Mouse (Mus musculus) midbrain, embryonic 14.5 days (tissue): Measurements from ENCODE around the gene Mfsd12. TPM values are rescaled to one million over a fixed set of nuclear protein-coding genes. Genes with fewer than 3 reads are reported as not detected.

Experiments used
- ATAC-seq: fragments of 200-750 bp; cut with Nextera tagmentation; 2 replicates; pipeline ENCODE4 v1.8.0; 2017; ENCODE audit warnings: moderate number of reproducible peaks, moderate library complexity; ENCODE audit not compliant: low FRiP score, low TSS enrichment
- DNase-seq: peaks from one replicate; pipeline ENCODE4 v3.0.0-alpha.2; 2015
- H3K27ac ChIP-seq: fragments of 300-500 bp; sonication (generic); replicated peaks from 2 replicates; pipeline ENCODE4 v1.5.1; 2014; ENCODE audit warnings: mild to moderate bottlenecking, low read depth, low read length, moderate library complexity
- H3K27me3 ChIP-seq: fragments of 300-500 bp; sonication (generic); 2 replicates; pipeline ENCODE4 v1.6.1; 2014; ENCODE audit warnings: low read length, control low read depth, mixed read lengths; ENCODE audit not compliant: control insufficient read depth, insufficient read depth
- H3K36me3 ChIP-seq: fragments of 300-500 bp; sonication (generic); 2 replicates; pipeline ENCODE4 v1.6.1; 2014; ENCODE audit warnings: low read length, control low read depth; ENCODE audit not compliant: control insufficient read depth, insufficient read depth
- H3K4me1 ChIP-seq: fragments of 300-500 bp; sonication (generic); 2 replicates; pipeline ENCODE4 v1.6.1; 2014; ENCODE audit warnings: mild to moderate bottlenecking, antibody characterized with exemption, low read length, control low read depth; ENCODE audit not compliant: control insufficient read depth, insufficient read depth
- H3K4me2 ChIP-seq: fragments of 300-500 bp; sonication (generic); 2 replicates; pipeline ENCODE4 v1.6.1; 2014; ENCODE audit warnings: mild to moderate bottlenecking, low read length, moderate library complexity
- H3K4me3 ChIP-seq: fragments of 300-500 bp; sonication (generic); replicated peaks from 2 replicates; pipeline ENCODE4 v1.5.1; 2014; ENCODE audit warnings: low read depth, low read length
- H3K9ac ChIP-seq: fragments of 300-500 bp; sonication (generic); replicated peaks from 2 replicates; pipeline ENCODE4 v1.6.1; 2014; ENCODE audit warnings: mild to moderate bottlenecking, low read length, moderate library complexity
- H3K9me3 ChIP-seq: fragments of 300-500 bp; sonication (generic); 2 replicates; pipeline ENCODE4 v1.6.1; 2016; ENCODE audit warnings: low read length, control low read depth, mixed read lengths; ENCODE audit not compliant: control insufficient read depth
- WGBS: fragments of 180-500 bp; shearing (Covaris S2); extraction: QIAGEN DNeasy Blood & Tissue Kit; methylation state at CpG from one replicate; pipeline ENCODE4 v1.1.7; 2014; 5-methylcytosine and 5-hydroxymethylcytosine counted together
- polyA plus RNA-seq: library from polyadenylated mRNA; unstranded; fragments of >200 nt; fragmentation: Nextera tagmentation; extraction: Ambion mirVana; gene quantifications from 2 replicates; pipeline ENCODE4 v1.2.1, GENCODE M21; 2014

Mfsd12 gene
- polyA plus RNA-seq, 1 experiment from 2014 or later: 5.9 TPM

DNA sequence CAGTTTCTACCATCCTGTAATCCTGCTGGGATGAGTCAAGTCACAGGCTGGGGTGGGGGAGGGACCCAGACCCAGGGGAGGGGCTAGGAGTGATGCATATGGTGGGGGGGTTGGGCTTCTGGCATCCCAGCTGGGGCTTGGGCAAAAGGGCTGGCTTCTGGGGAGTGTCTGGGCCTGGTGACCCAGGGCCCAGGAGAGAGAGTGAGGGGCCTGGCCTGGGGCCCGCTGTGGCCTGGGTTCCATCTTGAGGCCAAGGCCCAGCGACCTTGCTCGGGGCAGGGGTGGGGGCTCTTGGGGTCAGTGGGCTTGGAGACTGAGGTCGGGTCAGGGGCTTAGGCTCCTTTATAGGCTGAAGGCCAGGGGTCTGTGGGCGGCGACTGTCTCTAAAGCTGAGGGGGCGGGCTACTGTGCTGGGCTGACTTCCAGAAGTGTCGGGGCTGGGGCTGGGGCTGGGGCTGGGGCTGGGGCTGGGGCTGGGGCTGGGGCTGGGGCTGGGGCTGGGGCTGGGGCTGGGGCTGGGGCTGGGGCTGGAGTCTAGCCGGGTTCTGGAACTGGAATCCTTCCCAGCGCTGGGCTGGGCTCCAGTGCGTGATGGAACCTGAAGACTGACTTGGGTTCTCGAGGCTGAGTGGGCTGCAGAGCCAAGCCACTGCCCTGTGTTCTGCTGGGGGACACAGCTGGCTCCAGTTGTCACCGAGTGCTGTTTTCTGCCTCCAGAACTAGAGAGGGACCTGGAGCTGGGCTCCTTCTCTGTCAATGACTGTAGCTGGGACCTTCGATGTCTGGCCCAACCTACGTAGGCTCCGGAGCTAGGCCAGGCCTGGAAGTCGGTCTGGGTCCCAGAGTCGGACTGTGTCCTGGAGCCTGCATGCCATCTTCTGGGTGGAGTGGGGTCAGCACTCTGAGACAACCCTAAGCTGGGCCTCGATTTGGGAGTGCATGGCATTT is 21.6 kb upstream of the Mfsd12 start:
- Histone ChIP-seq H3K27ac (no peak overlapping the region), H3K36me3 (no peaks in the 10 kb centered on the region), H3K9ac (no peak overlapping the region), H3K4me1 (no peaks in the 10 kb centered on the region), H3K9me3 (no peaks in the 10 kb centered on the region), H3K4me2 (no peak overlapping the region), H3K27me3 (peaks cover 13% of the 10 kb centered on the region; the same call in 1 of the 2 replicates), H3K4me3 (no peak overlapping the region)
- ATAC-seq (no peak), DNase-seq (no peak)
- 34% methylated on average over 19 of the region's 19 CpGs for WGBS

DNA sequence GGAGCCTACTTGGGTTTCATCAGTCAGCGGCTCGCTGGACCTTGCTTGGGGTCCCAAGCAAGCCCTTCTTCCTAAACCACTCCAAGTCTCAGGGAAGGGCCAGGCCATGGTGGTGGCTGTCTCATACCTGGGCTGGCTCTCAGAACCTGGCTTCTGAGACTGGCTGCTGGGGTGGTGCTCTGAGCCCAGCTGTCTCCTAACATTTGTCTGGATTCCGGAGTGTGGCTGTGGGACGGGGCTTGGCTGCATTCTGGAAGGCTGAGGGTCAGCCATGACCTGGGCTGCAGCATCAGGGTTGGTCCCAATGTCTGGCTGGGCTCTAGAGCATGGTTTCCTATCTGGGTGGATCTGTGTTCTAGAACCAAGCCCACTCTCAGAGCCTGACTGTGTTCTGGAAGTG is 20.7 kb upstream of the Mfsd12 start:
- Histone ChIP-seq H3K36me3 (no peaks in the 10 kb centered on the region), H3K4me1 (no peaks in the 10 kb centered on the region), H3K27me3 (peaks cover 15% of the 10 kb centered on the region; the same call in 1 of the 2 replicates), H3K27ac (no peak overlapping the region), H3K4me2 (no peak overlapping the region), H3K9ac (no peak overlapping the region), H3K9me3 (no peaks in the 10 kb centered on the region), H3K4me3 (no peak overlapping the region)
- no peak for ATAC-seq
- no peak for DNase-seq
- 95% methylated on average over 4 of the region's 4 CpGs for WGBS

DNA sequence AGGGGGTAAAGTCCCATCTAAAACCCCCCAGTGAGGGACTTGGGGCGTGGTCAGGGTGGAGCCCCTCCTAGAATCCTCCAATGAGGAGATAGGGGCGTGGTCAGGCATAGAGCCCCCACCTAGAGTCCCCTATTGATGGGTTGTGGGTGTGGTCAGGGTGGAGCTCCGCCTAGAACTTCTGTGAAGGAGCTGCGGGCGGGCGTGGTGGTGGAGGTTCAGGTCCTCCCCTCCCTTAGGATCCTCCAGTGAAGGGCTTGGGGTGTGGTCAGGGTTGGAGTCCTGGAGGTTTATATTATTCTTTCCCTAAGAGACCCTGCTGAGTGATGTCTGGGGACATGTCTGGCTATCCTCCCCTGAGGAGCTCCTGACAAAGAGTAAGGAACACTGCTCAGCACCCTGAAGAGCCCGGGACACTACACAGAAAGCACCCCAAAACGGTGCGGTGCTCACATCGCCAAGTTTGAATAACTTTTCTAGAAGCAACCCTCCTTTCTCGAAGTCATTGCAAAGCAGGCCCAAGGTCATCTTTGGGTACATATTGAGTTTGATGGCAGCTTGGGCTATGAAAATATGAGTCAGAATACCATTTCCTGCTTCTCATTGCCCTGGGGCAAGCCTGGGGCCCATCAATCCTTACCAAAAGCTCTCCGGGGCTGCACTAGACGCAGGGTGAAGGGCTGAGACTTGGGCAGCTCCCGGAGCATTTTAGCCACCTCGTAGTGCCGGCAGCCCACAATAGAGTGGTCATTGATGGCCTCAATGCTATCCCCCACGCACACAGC is 16.5 kb upstream of the Mfsd12 start:
- no peak overlapping the region for H3K4me3 ChIP-seq
- no peak overlapping the region for H3K9ac ChIP-seq
- DNase-seq (no peak), ATAC-seq (no peak)
- 0 out of 2 replicates have a peak, but pooled peaks cover 3% of the 10 kb centered on the region for H3K4me1 ChIP-seq
- no peak overlapping the region for H3K27ac ChIP-seq
- H3K36me3 ChIP-seq: no peaks in the 10 kb centered on the region
- WGBS: 39% methylated on average over 17 of the region's 17 CpGs
- H3K4me2 ChIP-seq: no peak overlapping the region
- H3K27me3 ChIP-seq: peaks cover 43% of the 10 kb centered on the region
- no peaks in the 10 kb centered on the region for H3K9me3 ChIP-seq

DNA sequence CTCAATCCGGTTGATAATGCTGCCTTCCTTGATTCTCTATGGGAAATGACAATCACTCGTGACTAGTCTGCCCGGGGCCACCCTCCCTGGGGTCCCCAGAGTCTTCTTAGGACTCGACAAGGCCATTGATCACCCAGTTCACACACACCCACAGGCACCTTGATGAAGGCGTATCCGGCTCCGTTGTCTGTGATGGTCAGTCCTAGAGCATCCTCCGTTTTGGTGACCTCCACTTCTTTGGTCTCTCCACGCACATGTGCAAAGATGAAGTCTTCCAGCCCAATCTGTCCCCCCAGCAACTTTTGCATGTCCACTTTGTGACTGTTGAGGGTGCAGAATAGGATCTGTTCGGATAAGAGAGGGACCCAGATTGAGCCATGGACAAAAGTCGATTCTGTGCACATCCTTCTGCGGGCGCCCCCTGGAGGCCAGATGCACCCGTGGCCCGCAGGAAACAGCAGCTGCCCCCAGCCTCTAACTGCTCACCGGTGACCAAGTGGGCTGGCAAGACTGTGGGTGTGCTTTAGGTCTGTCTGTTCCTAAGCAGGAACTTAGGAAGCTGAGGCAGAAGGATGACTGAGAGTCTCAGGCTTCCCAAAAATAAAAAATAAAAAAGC is 15.8 kb upstream of the Mfsd12 start:
- H3K9me3 ChIP-seq: no peaks in the 10 kb centered on the region
- ATAC-seq (no peak), DNase-seq (peak; percentile 78)
- H3K27ac ChIP-seq: no peak overlapping the region
- WGBS: 37% methylated on average over 16 of the region's 16 CpGs
- peaks cover 46% of the 10 kb centered on the region for H3K27me3 ChIP-seq
- H3K4me2 ChIP-seq: no peak overlapping the region
- no peak overlapping the region for H3K4me3 ChIP-seq
- H3K36me3 ChIP-seq: no peaks in the 10 kb centered on the region
- H3K4me1 ChIP-seq: 0 out of 2 replicates have a peak, but pooled peaks cover 3% of the 10 kb centered on the region
- no peak overlapping the region for H3K9ac ChIP-seq

DNA sequence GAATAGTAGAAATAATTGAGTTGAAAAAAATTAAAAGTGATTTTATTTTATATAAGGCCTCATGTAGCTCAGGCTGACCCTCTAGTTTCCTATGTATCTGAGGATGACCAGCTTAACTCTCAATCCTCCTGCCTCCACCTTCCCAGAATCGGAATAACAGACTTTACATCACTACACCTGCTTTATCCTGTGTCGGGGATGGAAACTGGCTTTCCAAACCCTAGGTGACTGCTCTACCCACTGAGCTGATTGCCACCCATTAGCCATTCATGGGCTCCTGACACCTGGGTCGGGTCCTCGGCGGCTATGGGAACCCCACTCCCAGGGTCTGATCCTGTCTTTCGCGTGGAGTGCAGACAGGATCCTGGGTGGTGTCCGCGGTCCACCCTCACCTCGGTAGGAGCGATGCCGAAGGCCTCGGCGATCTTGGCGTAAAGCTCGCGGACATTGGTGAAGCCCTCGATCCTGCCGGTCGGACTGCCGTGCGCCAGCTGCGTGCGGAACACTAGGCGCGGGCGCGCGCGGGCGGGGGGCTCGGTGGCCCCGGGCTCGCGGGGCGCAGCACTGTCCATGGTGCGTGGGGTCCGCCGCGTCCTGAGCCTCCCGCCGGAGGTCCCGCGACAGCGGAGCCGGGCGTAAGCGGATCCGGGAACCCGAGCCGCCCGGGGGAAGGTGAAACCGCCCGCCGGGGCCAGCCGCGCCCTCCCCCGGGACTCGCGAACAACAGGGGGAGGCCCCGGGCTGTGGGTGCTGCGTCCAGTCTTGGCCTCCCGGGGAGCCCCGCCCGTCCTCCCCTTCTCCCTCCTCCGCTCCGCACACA is 14.4 kb upstream of the Mfsd12 start, which contains the start of gene Gipc3:
Gene Gipc3 (minus strand): TSS at position 581 of the 820 bp plus-strand sequence.
- WGBS: 4% methylated on average over 67 of the region's 67 CpGs
- Histone ChIP-seq H3K4me3 (peak within 1 kb of the TSS; percentile 35), H3K4me1 (0 out of 2 replicates have a peak, but pooled peaks cover 3% of the 10 kb centered on the region), H3K27me3 (peaks cover 46% of the 10 kb centered on the region), H3K9ac (peak within 1 kb of the TSS; percentile 47), H3K9me3 (no peaks in the 10 kb centered on the region), H3K4me2 (peak within 1 kb of the TSS; percentile 60), H3K27ac (no peak within 1 kb of the TSS), H3K36me3 (no peaks in the 10 kb centered on the region)
- no peak for ATAC-seq
- peak; percentile 45 for DNase-seq

DNA sequence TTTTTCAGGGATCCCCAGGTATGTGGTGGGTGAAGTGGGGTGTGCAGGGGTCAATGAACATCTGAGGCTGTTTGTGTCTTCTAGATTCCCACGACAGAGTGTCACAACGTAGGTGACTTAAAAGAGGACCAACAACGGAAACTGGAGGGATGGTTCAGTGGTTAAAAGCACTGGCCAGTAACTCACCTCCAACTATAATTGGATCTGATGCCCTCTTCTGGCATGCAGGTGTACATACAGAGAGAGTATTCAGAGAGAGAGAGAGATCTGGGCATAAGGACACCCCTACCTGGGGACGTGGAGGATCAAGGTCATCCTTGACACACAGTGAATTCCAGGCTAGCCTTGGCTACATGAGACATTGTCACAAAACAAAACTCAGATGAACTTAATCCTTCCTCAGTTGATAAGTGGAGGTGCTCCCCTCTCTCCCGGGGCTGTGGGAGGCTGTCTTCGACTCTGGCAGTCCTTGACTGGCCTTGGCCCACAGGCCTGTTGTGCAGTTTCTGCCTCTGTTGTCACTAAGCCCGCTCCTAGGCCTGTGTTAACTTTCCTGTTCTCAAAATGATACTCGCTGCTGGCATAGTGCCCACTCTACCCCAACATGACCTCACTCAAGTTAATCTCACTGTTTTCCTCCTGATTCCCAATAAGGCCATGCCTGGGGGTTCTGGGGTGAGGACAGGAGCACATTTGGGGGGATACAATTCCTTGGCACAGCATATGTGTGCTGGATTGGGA is 12.7 kb upstream of the Mfsd12 start:
- Histone ChIP-seq H3K4me3 (no peak overlapping the region), H3K4me2 (no peak overlapping the region), H3K9ac (no peak overlapping the region), H3K9me3 (no peaks in the 10 kb centered on the region), H3K27ac (no peak overlapping the region), H3K27me3 (peaks cover 46% of the 10 kb centered on the region), H3K4me1 (peaks cover 9% of the 10 kb centered on the region), H3K36me3 (no peaks in the 10 kb centered on the region)
- DNase-seq (no peak), ATAC-seq (no peak)
- WGBS: 53% methylated on average over 8 of the region's 8 CpGs

DNA sequence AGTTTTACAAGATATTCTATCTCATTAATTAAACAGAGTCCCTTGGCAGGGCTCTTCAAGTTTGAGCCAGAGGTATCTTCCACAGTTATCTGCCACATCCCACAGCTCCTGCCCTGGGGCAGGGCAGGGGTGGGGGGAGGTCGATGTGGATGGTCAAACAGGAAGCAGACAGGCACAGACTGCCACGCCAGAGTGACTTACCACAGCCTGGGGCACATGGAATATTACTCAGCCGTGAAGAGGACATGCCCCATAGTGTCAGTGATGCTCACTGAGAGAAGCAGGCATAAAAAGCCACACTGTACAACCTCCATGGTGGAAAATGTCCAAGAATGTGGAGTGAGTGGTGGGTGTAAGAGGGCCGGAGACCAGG is 12.1 kb upstream of the Mfsd12 start:
- H3K4me3 ChIP-seq: no peak overlapping the region
- H3K4me1 ChIP-seq: peaks cover 13% of the 10 kb centered on the region
- H3K27me3 ChIP-seq: peaks cover 46% of the 10 kb centered on the region
- no peak overlapping the region for H3K9ac ChIP-seq
- H3K4me2 ChIP-seq: no peak overlapping the region
- no peak overlapping the region for H3K27ac ChIP-seq
- 81% methylated on average over 4 of the region's 4 CpGs for WGBS
- no peaks in the 10 kb centered on the region for H3K36me3 ChIP-seq
- no peaks in the 10 kb centered on the region for H3K9me3 ChIP-seq
- no peak for ATAC-seq
- DNase-seq: no peak
